Mouse (Mus musculus) erythroblast, embryonic 14.5 days (primary cell): ENCODE measurements around the gene Kdelr1. TPM values are rescaled to one million over a fixed set of nuclear protein-coding genes. Genes with fewer than 3 reads are reported as not detected.

Experiments
- H3K27me3 ChIP-seq: 2 replicates; pipeline ENCODE4 v1.6.1; 2012; ENCODE audit warnings: inconsistent platforms; ENCODE audit not compliant: control insufficient read depth
- H3K36me3 ChIP-seq: 2 replicates; pipeline ENCODE4 v1.6.1; 2012; ENCODE audit warnings: mild to moderate bottlenecking, inconsistent platforms; ENCODE audit not compliant: control insufficient read depth
- H3K4me1 ChIP-seq: 2 replicates; pipeline ENCODE4 v1.6.1; 2012; ENCODE audit warnings: inconsistent platforms; ENCODE audit not compliant: control insufficient read depth
- H3K4me3 ChIP-seq: replicated peaks from 2 replicates; pipeline ENCODE3; 2012; ENCODE audit warnings: moderate library complexity, mild to moderate bottlenecking, inconsistent platforms
- H3K9me3 ChIP-seq: 2 replicates; pipeline ENCODE4 v1.6.1; 2012; ENCODE audit warnings: low read length, inconsistent platforms, mixed read lengths; ENCODE audit not compliant: control insufficient read depth
- GATA1 ChIP-seq: IDR thresholded peaks from 2 replicates; pipeline ENCODE4 v1.6.1; 2012; ENCODE audit warnings: low read length, inconsistent platforms, mixed read lengths
- TAL1 ChIP-seq: IDR thresholded peaks from 3 replicates; pipeline ENCODE4 v1.6.1; 2012; ENCODE audit warnings: low read length, inconsistent platforms, mixed read lengths
- polyA plus RNA-seq: library from polyadenylated mRNA; stranded (reverse); fragments of >175 nt; gene quantifications from 2 replicates; pipeline ENCODE4 v1.2.3, GENCODE M21; 2012

The Kdelr1 gene
- polyA plus RNA-seq, 1 experiment = 19.2 TPM

- Histone ChIP-seq H3K36me3 (no peaks in the 10 kb centered on the region), H3K4me3 (no peak overlapping the region), H3K27me3 (peaks cover 13% of the 10 kb centered on the region), H3K9me3 (peaks cover 20% of the 10 kb centered on the region), H3K4me1 (peaks cover 10% of the 10 kb centered on the region)
- no peak for TF ChIP-seq TAL1
- TF ChIP-seq GATA1 = no peak
These were observed 56.2 kb downstream of the Kdelr1 start for GRCm38 (mm10) chr7:45928626-45929295.

- no peak for TF ChIP-seq TAL1
- TF ChIP-seq GATA1 = no peak
- H3K4me3 ChIP-seq = no peak overlapping the region
- H3K36me3 ChIP-seq = no peaks in the 10 kb centered on the region
- H3K9me3 ChIP-seq = peaks cover 20% of the 10 kb centered on the region
- peaks cover 13% of the 10 kb centered on the region for H3K27me3 ChIP-seq
- H3K4me1 ChIP-seq = peaks cover 1% of the 10 kb centered on the region
These were observed 57.1 kb downstream of the Kdelr1 start for GRCm38 (mm10) chr7:45929688-45930087.

Other genes with a start within 250 kb of the Kdelr1 start
- gene Rasip1, start 245.3 kb upstream of the Kdelr1 start, polyA plus RNA-seq = 0.04 and 0.06 TPM in 2 replicates
- not detected in 2 replicates for gene Mamstr, start 232.8 kb upstream of the Kdelr1 start, polyA plus RNA-seq
- gene Fut2, start 206.4 kb upstream of the Kdelr1 start, polyA plus RNA-seq = 0.09 TPM in 1 of 2 replicates, not detected in the other
- not detected in 2 replicates for gene Ntn5, start 188.8 kb upstream of the Kdelr1 start, polyA plus RNA-seq
- not detected in 2 replicates for gene Sec1, start 178.4 kb upstream of the Kdelr1 start, polyA plus RNA-seq
- not detected in 2 replicates for gene Car11, start 172.9 kb upstream of the Kdelr1 start, polyA plus RNA-seq
- gene Dbp, start 167.7 kb upstream of the Kdelr1 start, polyA plus RNA-seq = 0.07 TPM in 2 replicates
- gene Rpl18, start 157.3 kb upstream of the Kdelr1 start, polyA plus RNA-seq = 1,232 and 1,322 TPM in 2 replicates
- gene Sphk2, start 154.8 kb upstream of the Kdelr1 start, polyA plus RNA-seq = 5.1 and 5.7 TPM in 2 replicates
- gene Fam83e, start 151.6 kb upstream of the Kdelr1 start, polyA plus RNA-seq = 0.03 and 0.11 TPM in 2 replicates
- not detected in 2 replicates for gene Spaca4, start 147.0 kb upstream of the Kdelr1 start, polyA plus RNA-seq
- gene Lmtk3, start 89.0 kb upstream of the Kdelr1 start, polyA plus RNA-seq = 0.01 and 0.04 TPM in 2 replicates
- 0.04 TPM in 1 of 2 replicates, not detected in the other for gene Sult2b1, start 88.1 kb upstream of the Kdelr1 start, polyA plus RNA-seq
- 21.7 and 22.4 TPM in 2 replicates for gene Cyth2, start 58.2 kb upstream of the Kdelr1 start, polyA plus RNA-seq
- 0.02 and 0.04 TPM in 2 replicates for gene Kcnj14, start 48.0 kb upstream of the Kdelr1 start, polyA plus RNA-seq
- gene Grwd1, start 41.8 kb upstream of the Kdelr1 start, polyA plus RNA-seq = 1.1 and 1.4 TPM in 2 replicates
- gene Grin2d, start 5.6 kb downstream of the Kdelr1 start, polyA plus RNA-seq = 0.01 TPM in 2 replicates
- 1.1 and 1.2 TPM in 2 replicates for gene Syngr4, start 23.9 kb downstream of the Kdelr1 start, polyA plus RNA-seq
- gene Tmem143, start 24.2 kb downstream of the Kdelr1 start, polyA plus RNA-seq = 1.4 and 2.0 TPM in 2 replicates
- 3.5 and 9.5 TPM in 2 replicates for gene Emp3, start 48.6 kb downstream of the Kdelr1 start, polyA plus RNA-seq
- gene Ccdc114, start 51.3 kb downstream of the Kdelr1 start, polyA plus RNA-seq = 0.02 TPM in 1 of 2 replicates, not detected in the other
- gene Abcc6, start 157.5 kb downstream of the Kdelr1 start, polyA plus RNA-seq = 0.03 and 0.04 TPM in 2 replicates
- 1.4 and 1.8 TPM in 2 replicates for gene Nomo1, start 160.9 kb downstream of the Kdelr1 start, polyA plus RNA-seq
- 0.01 TPM in 1 of 2 replicates, not detected in the other for gene Kcnj11, start 228.0 kb downstream of the Kdelr1 start, polyA plus RNA-seq